Comparison of ENCODE assay signal across 8 mouse cellular contexts in the genomic region with DNA sequence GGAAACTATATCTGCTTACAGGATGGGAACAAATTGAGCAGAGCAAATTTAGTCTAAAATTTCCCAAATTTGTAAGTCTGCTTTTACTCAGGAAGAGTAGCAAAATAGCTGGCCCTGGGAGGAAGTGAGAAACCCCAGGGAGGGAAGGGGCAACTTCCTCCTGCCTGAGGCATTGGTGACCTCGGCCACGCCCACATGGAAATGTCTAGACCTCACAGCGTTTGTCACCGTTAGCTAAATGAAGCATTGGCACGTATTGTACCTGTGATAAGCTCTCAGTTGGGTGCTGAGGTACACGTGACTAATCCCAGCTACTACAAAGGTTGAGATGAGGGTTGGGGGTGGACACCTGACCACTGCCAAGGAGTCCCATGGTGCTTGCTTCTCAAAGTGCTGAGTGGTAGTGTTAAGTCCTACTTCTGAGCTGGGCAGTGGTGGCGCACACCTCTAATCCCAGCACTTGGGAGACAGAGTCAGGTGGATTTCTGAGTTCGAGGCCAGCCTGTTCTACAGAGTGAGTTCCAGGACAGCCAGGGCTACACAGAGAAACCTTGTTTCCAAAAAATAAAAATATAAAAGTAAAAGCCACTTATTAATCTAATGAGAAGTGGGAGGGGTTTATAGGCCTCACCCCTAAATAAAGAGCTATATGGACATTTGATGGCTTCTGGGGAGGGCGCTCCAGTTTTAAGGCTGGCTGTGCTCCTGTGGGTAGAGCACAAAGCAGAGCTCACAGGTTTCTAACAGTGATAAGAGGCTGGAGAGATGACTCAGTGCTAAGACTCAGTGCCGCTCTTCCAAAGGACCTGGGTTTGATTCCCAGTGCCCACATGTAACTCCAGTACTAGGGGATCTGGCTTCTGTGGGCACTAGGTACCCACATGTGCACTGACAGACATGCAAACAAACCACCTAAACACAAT. TPM values are rescaled to one million over a fixed set of nuclear protein-coding genes. Genes with fewer than 3 reads are reported as not detected.
A peak's percentile ranks its signal among the peaks of the same experiment; 100 is the strongest.
DNase-seq lines count a peak whose midpoint lies in the region; ATAC-seq and TF ChIP-seq lines count a peak whose summit lies in the region.

No protein-coding gene starts in this region.

- peak; percentile 58 to 65 for DNase-seq in kidney, postnatal 36 days
- DNase-seq in lung, postnatal 14 days: peak; percentile 60
- peak; percentile 63 for DNase-seq in thymus, adult 2 months
- no peak for DNase-seq in cerebellum, postnatal 4 days (ENCODE audit: low spot score in 2 of 2)
- DNase-seq in left cerebral cortex, adult 11 months (ENCODE audit: low spot score): no peak
- no peak for DNase-seq in forebrain, embryonic 14.5 days (ENCODE audit: low spot score)

- no peaks in the 10 kb centered on the region for H3K36me3 ChIP-seq in kidney, embryonic 16.5 days (ENCODE audit: insufficient read depth, low read length)
- H3K36me3 ChIP-seq in thymus, adult 2 months (ENCODE audit: control insufficient read depth, insufficient read depth, low read length): no peaks in the 10 kb centered on the region
- H3K36me3 ChIP-seq in forebrain, embryonic 14.5 days (ENCODE audit: control insufficient read depth, insufficient read depth, low read length): no peaks in the 10 kb centered on the region

- 67% methylated on average over 10 of the region's 10 CpGs for WGBS in kidney, embryonic 16.5 days
- 39% methylated on average over 10 of the region's 10 CpGs for WGBS in thymus, adult 2 months
- WGBS in forebrain, embryonic 14.5 days: 61% methylated on average over 10 of the region's 10 CpGs

- H3K27me3 ChIP-seq in kidney, embryonic 16.5 days (ENCODE audit: insufficient read depth, low read length): no peaks in the 10 kb centered on the region
- H3K27me3 ChIP-seq in thymus, adult 2 months (ENCODE audit: control insufficient read depth, insufficient read depth, low read length): no peaks in the 10 kb centered on the region
- H3K27me3 ChIP-seq in forebrain, embryonic 14.5 days (replicated peaks; ENCODE audit: control insufficient read depth, insufficient read depth, low read length): no peaks in the 10 kb centered on the region

- no peak for ATAC-seq in kidney, embryonic 16.5 days (ENCODE audit: low FRiP score, low TSS enrichment)
- no peak for ATAC-seq in forebrain, embryonic 14.5 days

- TF ChIP-seq CTCF in thymus, adult 2 months (IDR thresholded peaks at IDR 0.05; ENCODE audit: borderline replicate concordance, control insufficient read depth, extremely low read depth, insufficient read depth, low read length, poor library complexity): no peak

- H3K27ac ChIP-seq in kidney, embryonic 16.5 days (ENCODE audit: low read length): no peak overlapping the region
- H3K27ac ChIP-seq in brown adipose tissue, adult 24 weeks (replicated peaks; ENCODE audit: low read depth, low read length): peak overlapping the region; percentile 86
- H3K27ac ChIP-seq in thymus, adult 2 months (ENCODE audit: control insufficient read depth, insufficient read depth, low read length): no peak overlapping the region
- no peak overlapping the region for H3K27ac ChIP-seq in forebrain, embryonic 14.5 days (ENCODE audit: low read depth, low read length)

- no peak overlapping the region for H3K4me3 ChIP-seq in kidney, embryonic 16.5 days (ENCODE audit: low read length)
- H3K4me3 ChIP-seq in brown adipose tissue, adult 24 weeks (ENCODE audit: insufficient read depth, low read depth, low read length): no peak overlapping the region
- H3K4me3 ChIP-seq in thymus, adult 2 months (ENCODE audit: control insufficient read depth, insufficient read depth, low read length): no peak overlapping the region
- no peak overlapping the region for H3K4me3 ChIP-seq in forebrain, embryonic 14.5 days (ENCODE audit: low read depth, low read length)

- H3K9me3 ChIP-seq in kidney, embryonic 16.5 days (ENCODE audit: low read length): no peaks in the 10 kb centered on the region
- no peaks in the 10 kb centered on the region for H3K9me3 ChIP-seq in forebrain, embryonic 14.5 days (replicated peaks; ENCODE audit: control insufficient read depth, low read length)

- no peak overlapping the region for H3K9ac ChIP-seq in kidney, embryonic 16.5 days (replicated peaks; ENCODE audit: low read length)
- no peak overlapping the region for H3K9ac ChIP-seq in forebrain, embryonic 14.5 days (ENCODE audit: low read length)

- no peak for TF ChIP-seq POLR2A in thymus, adult 2 months (IDR thresholded peaks at IDR 0.05; ENCODE audit: control insufficient read depth, extremely low read depth, insufficient read depth, low read length, poor library complexity)

- H3K4me1 ChIP-seq in kidney, embryonic 16.5 days (ENCODE audit: insufficient read depth, low read length): peaks cover 7% of the 10 kb centered on the region; the same call in 1 of the 2 replicates
- peaks cover 15% of the 10 kb centered on the region for H3K4me1 ChIP-seq in brown adipose tissue, adult 24 weeks (ENCODE audit: control insufficient read depth, insufficient read depth, insufficient read length, low read length)
- peaks cover 10% of the 10 kb centered on the region for H3K4me1 ChIP-seq in thymus, adult 2 months (replicated peaks; ENCODE audit: control insufficient read depth, insufficient read depth, low read length)
- no peaks in the 10 kb centered on the region for H3K4me1 ChIP-seq in forebrain, embryonic 14.5 days (ENCODE audit: control insufficient read depth, insufficient read depth, low read length)

- H3K4me2 ChIP-seq in kidney, embryonic 16.5 days (replicated peaks; ENCODE audit: low read depth, low read length): no peak overlapping the region
- H3K4me2 ChIP-seq in forebrain, embryonic 14.5 days (ENCODE audit: low read length): no peak overlapping the region

RNA-seq across cellular contexts. Expression of a gene that starts 13.0 kb away (rescaled TPM):
- polyA plus RNA-seq in kidney, embryonic 16.5 days (2015; fragmentation: Nextera tagmentation; extraction: Ambion mirVana): 23.7 and 38.1 TPM in 2 replicates
- polyA plus RNA-seq in brown adipose tissue, adult 24 weeks (2012; ENCODE audit: insufficient read depth, insufficient read length, missing spikeins): 56.1 and 61.6 TPM in 2 replicates
- 145 and 198 TPM in 2 replicates for polyA plus RNA-seq in thymus, adult 2 months (2012; rRNA removed)
- polyA plus RNA-seq in forebrain, embryonic 14.5 days (2014; fragmentation: Nextera tagmentation; extraction: Ambion mirVana): 50.3 and 50.8 TPM in 2 replicates

RNA-seq across cellular contexts. Expression of a gene that starts 20.8 kb away (rescaled TPM):
- polyA plus RNA-seq in kidney, embryonic 16.5 days (2015; fragmentation: Nextera tagmentation; extraction: Ambion mirVana): 76.4 and 78.6 TPM in 2 replicates
- 38.4 and 51.4 TPM in 2 replicates for polyA plus RNA-seq in brown adipose tissue, adult 24 weeks (2012; ENCODE audit: insufficient read depth, insufficient read length, missing spikeins)
- 17.1 and 18.3 TPM in 2 replicates for polyA plus RNA-seq in thymus, adult 2 months (2012; rRNA removed)
- 97.2 and 106 TPM in 2 replicates for polyA plus RNA-seq in forebrain, embryonic 14.5 days (2014; fragmentation: Nextera tagmentation; extraction: Ambion mirVana)

RNA-seq across cellular contexts. Expression of a gene that starts 42.1 kb away (rescaled TPM):
- 3.8 and 3.9 TPM in 2 replicates for polyA plus RNA-seq in kidney, embryonic 16.5 days (2015; fragmentation: Nextera tagmentation; extraction: Ambion mirVana)
- polyA plus RNA-seq in brown adipose tissue, adult 24 weeks (2012; ENCODE audit: insufficient read depth, insufficient read length, missing spikeins): 2.5 and 6.6 TPM in 2 replicates
- polyA plus RNA-seq in thymus, adult 2 months (2012; rRNA removed): 3.1 and 4.1 TPM in 2 replicates
- polyA plus RNA-seq in forebrain, embryonic 14.5 days (2014; fragmentation: Nextera tagmentation; extraction: Ambion mirVana): 0.13 and 0.72 TPM in 2 replicates

RNA-seq across cellular contexts. Expression of a gene that starts 56.8 kb away (rescaled TPM):
- 36.4 and 38.5 TPM in 2 replicates for polyA plus RNA-seq in kidney, embryonic 16.5 days (2015; fragmentation: Nextera tagmentation; extraction: Ambion mirVana)
- 20.1 and 20.4 TPM in 2 replicates for polyA plus RNA-seq in brown adipose tissue, adult 24 weeks (2012; ENCODE audit: insufficient read depth, insufficient read length, missing spikeins)
- polyA plus RNA-seq in thymus, adult 2 months (2012; rRNA removed): 8.6 and 9.3 TPM in 2 replicates
- polyA plus RNA-seq in forebrain, embryonic 14.5 days (2014; fragmentation: Nextera tagmentation; extraction: Ambion mirVana): 40.7 and 43.5 TPM in 2 replicates

Comparison
In these comparisons a context has a peak if more than half of its experiments do, and no peak if none do; other contexts are left out.
1. DNase-seq: peak in kidney, postnatal 36 days (2 of 2), lung, postnatal 14 days (single experiment) and thymus, adult 2 months (single experiment); none in cerebellum, postnatal 4 days (0 of 2), left cerebral cortex, adult 11 months (single experiment) and forebrain, embryonic 14.5 days (single experiment).